Mouse (Mus musculus) myocyte (in vitro differentiated cells): ENCODE data around the gene Dcun1d3.

Source experiments
- E2F4 ChIP-seq: IDR thresholded peaks from one replicate; pipeline ENCODE4 v1.6.1; 2011; ENCODE audit warnings: mild to moderate bottlenecking, control low read depth, moderate library complexity; ENCODE audit not compliant: insufficient read depth
- MAX ChIP-seq: IDR thresholded peaks from one replicate; pipeline ENCODE4 v1.6.1; 2011; ENCODE audit warnings: low read depth, mild to moderate bottlenecking, control low read depth
- MYOG ChIP-seq, 3 experiments: IDR thresholded peaks; one replicate each; pipeline ENCODE4 v1.6.1; 2011; ENCODE audit warnings: control low read depth in 2 of 3, low read depth in 2 of 3, mild to moderate bottlenecking in 2 of 3; ENCODE audit not compliant: insufficient read length in 2 of 3, control insufficient read depth in 1 of 3, insufficient read depth in 1 of 3
- POLR2A ChIP-seq: IDR thresholded peaks from one replicate; pipeline ENCODE4 v1.6.1; 2011; ENCODE audit warnings: low read depth, mild to moderate bottlenecking, control low read depth, moderate library complexity; ENCODE audit not compliant: insufficient read length
- POLR2AphosphoS2 ChIP-seq: IDR thresholded peaks from one replicate; pipeline ENCODE4 v1.6.1; 2011; ENCODE audit warnings: low read depth, control low read depth; ENCODE audit not compliant: insufficient read length
- SRF ChIP-seq: IDR thresholded peaks from one replicate; pipeline ENCODE4 v1.6.1; 2011; ENCODE audit warnings: low read depth; ENCODE audit not compliant: control insufficient read depth, insufficient read length
- TCF12 ChIP-seq: IDR thresholded peaks from one replicate; pipeline ENCODE4 v1.6.1; 2011; ENCODE audit warnings: mild to moderate bottlenecking, control low read depth; ENCODE audit not compliant: poor library complexity, insufficient read depth, severe bottlenecking
- TCF3 ChIP-seq: IDR thresholded peaks from one replicate; pipeline ENCODE4 v1.6.1; 2011; ENCODE audit warnings: low read depth, control low read depth; ENCODE audit not compliant: insufficient read length
- USF1 ChIP-seq: IDR thresholded peaks from one replicate; pipeline ENCODE4 v1.6.1; 2011; ENCODE audit warnings: low read depth, mild to moderate bottlenecking, control low read depth, moderate library complexity

DNA sequence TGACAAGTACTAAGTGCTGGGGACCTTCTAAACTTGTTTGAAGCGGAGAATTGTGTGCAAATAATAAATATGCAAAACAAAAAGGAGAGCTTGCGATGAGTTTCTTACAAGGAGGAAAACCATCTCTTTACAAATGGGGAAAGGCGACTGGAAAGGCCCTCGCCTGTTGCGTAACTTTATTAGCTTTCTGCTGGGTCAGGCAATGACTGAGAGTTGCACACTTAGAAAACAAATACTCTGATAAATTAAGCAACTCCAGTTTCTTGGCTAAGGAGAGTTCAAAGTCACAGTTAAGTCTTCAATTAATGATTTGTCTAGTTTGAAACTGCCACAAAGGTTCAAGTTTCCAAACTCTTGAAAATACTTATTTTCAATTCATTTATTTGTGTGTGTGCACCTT, 15.8 kb downstream of the Dcun1d3 start:
- TF ChIP-seq POLR2A (no peak), MAX (no peak), TCF3 (no peak), MYOG (IDR thresholded peaks at IDR 0.05; ENCODE audit: control insufficient read depth in 1 of 3, insufficient read depth in 1 of 3, insufficient read length in 2 of 3, low read depth in 2 of 3) (no peak), USF1 (no peak), POLR2AphosphoS2 (no peak), E2F4 (no peak), TCF12 (no peak), SRF (no peak)
